ENCODE assay signal across 23 mouse cellular contexts in the genomic region with DNA sequence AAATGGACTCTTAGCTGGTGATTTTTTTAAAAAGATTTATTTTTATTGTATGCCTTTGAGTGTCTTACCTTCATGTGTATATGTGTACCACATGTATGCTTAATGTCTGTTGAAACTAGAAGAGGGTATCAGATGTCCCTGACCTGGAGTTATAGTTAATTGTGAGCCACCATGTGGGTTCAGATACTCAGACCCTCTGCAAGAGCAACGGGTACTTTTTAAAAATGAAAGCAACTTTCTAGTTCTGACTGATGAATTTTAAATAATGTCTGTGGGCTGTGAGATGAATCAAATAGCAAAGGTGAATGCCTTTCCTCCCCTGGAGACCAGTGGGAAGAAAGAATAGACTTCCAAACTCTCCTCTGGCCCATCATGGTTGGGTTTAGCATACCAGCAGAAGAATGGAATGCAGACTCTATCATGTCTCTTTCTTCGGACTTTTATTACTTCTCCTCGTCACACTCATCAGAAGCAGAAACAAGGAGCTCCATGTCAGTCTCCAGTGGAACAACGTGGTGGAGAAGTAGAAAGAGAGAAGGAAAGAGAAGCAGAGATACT. TPM values are rescaled to one million over a fixed set of nuclear protein-coding genes. Genes with fewer than 3 reads are reported as not detected.
"Had no signal": no experiment of that assay in that cellular context is flagged by ENCODE, and none has a peak within 500 bp of the region (broad histone marks: within the 10 kb centered on the region; RNA-seq: fewer than 3 reads in every experiment).

No protein-coding gene starts in this region.

- H3K27ac ChIP-seq: liver, embryonic 14.5 days; lung, embryonic 15.5 days; midbrain, embryonic 12.5 days had no signal

- H3K9ac ChIP-seq: kidney, embryonic 15.5 days; liver, embryonic 14.5 days; lung, embryonic 15.5 days; midbrain, embryonic 12.5 days; midbrain, embryonic 15.5 days; neural tube, embryonic 13.5 days had no signal

- H3K9me3 ChIP-seq: kidney, embryonic 15.5 days; lung, embryonic 15.5 days; midbrain, embryonic 12.5 days; midbrain, embryonic 15.5 days; neural tube, embryonic 13.5 days had no signal

- H3K36me3 ChIP-seq: kidney, embryonic 15.5 days; lung, embryonic 15.5 days; midbrain, embryonic 12.5 days; midbrain, embryonic 15.5 days; neural tube, embryonic 13.5 days had no signal

- DNase-seq: layer of hippocampus, postnatal 36 days; lung, postnatal 10 days; lung, postnatal 36 days; right cerebral cortex, postnatal 14 days; right cerebral cortex, postnatal 4 days; thymus, adult 18-20 months; thymus, postnatal 36 days had no signal

- H3K27me3 ChIP-seq: kidney, embryonic 15.5 days; lung, embryonic 15.5 days; midbrain, embryonic 12.5 days; midbrain, embryonic 15.5 days; neural tube, embryonic 13.5 days had no signal

- H3K4me3 ChIP-seq: kidney, embryonic 15.5 days; left cerebral cortex, adult 2 months; lung, embryonic 15.5 days; midbrain, embryonic 12.5 days; midbrain, embryonic 15.5 days; neural tube, embryonic 13.5 days had no signal

- H3K4me2 ChIP-seq: lung, embryonic 15.5 days; midbrain, embryonic 12.5 days had no signal

RNA-seq across cellular contexts. Expression of a gene that starts 16.9 kb away (rescaled TPM):
- total RNA-seq: layer of hippocampus, adult 8-10 months; layer of hippocampus, postnatal 10 days; layer of hippocampus, postnatal 36 days; left cerebral cortex, adult 2 months; left cerebral cortex, postnatal 10 days; left cerebral cortex, postnatal 36 days; liver, adult 2 months; megakaryocyte, adult 5-6 weeks; neutrophil, adult 5-6 weeks had no signal
- polyA plus RNA-seq: kidney, embryonic 15.5 days; limb, embryonic 11.5 days; liver, adult 2 months; liver, embryonic 14.5 days; midbrain, embryonic 12.5 days; midbrain, embryonic 15.5 days; testis, adult 2 months had no signal
